Mouse (Mus musculus): ENCODE results near the gene Tango6. TPM values are rescaled to one million over a fixed set of nuclear protein-coding genes. Genes with fewer than 3 reads are reported as not detected.
A peak's percentile ranks its signal among the peaks of the same experiment; 100 is the strongest.

The Tango6 gene
- polyA plus RNA-seq, 1 experiment from 2014 or later = 8.9 TPM

DNA sequence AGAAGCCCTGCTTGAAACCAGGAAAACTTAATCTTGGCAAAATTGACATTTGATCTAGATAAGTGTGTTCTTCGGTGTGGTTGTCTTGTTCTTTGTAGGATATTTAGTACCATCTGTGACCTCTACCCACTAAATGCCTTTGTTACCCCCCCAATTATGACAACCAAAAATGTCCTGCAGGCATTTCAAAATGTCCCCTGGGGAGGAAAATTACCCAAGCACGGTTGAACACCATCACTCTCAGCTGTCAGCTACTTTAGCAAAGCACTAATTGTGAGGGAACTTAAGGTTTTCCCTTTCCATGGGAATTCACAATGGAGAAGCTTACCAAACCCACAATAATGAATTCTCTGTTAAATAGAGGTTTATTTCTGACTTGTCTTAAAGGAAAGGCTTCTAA, 41.1 kb downstream of the Tango6 start:
- Histone ChIP-seq H3K27me3 (replicated peaks) (no peaks in the 10 kb centered on the region), H3K36me3 (peaks cover 34% of the 10 kb centered on the region), H3K9me3 (replicated peaks) (no peaks in the 10 kb centered on the region), H3K27ac (ENCODE audit: poor library complexity, severe bottlenecking) (no peak overlapping the region), H3K4me3 (no peak overlapping the region), H3K4me1 (replicated peaks) (peaks cover 8% of the 10 kb centered on the region), H3K9ac (no peak overlapping the region), H3K4me2 (no peak overlapping the region)
- ATAC-seq (ENCODE audit: insufficient number of reproducible peaks, low FRiP score) = no peak
- 64% methylated on average over 2 of the region's 2 CpGs for WGBS

DNA sequence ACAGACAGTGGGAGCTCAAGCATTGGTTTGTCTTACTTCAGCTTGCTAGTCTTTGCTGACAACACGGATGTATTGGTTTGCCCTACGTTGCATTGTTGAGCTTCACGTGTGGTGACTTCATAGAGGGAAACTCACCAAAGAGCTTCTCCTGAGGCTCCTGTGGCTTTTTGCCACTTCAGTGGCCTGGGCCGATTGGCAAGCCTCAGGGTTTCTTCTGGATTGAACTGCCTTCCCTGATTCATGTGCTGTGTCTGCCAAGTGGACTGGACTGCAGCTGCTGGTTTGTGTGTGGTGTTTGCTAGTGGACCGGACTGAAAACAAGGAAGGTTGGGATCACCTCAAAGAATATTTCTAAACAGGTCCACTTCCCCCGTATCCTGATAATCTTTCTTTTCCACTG, 43.7 kb downstream of the Tango6 start:
- Histone ChIP-seq H3K4me3 (no peak overlapping the region), H3K4me1 (replicated peaks) (peaks cover 8% of the 10 kb centered on the region), H3K27me3 (replicated peaks) (no peaks in the 10 kb centered on the region), H3K4me2 (no peak overlapping the region), H3K27ac (ENCODE audit: poor library complexity, severe bottlenecking) (no peak overlapping the region), H3K9me3 (replicated peaks) (no peaks in the 10 kb centered on the region), H3K9ac (no peak overlapping the region), H3K36me3 (peaks cover 22% of the 10 kb centered on the region)
- WGBS = 88% methylated on average over 6 of the region's 6 CpGs
- ATAC-seq (ENCODE audit: insufficient number of reproducible peaks, low FRiP score) = no peak

DNA sequence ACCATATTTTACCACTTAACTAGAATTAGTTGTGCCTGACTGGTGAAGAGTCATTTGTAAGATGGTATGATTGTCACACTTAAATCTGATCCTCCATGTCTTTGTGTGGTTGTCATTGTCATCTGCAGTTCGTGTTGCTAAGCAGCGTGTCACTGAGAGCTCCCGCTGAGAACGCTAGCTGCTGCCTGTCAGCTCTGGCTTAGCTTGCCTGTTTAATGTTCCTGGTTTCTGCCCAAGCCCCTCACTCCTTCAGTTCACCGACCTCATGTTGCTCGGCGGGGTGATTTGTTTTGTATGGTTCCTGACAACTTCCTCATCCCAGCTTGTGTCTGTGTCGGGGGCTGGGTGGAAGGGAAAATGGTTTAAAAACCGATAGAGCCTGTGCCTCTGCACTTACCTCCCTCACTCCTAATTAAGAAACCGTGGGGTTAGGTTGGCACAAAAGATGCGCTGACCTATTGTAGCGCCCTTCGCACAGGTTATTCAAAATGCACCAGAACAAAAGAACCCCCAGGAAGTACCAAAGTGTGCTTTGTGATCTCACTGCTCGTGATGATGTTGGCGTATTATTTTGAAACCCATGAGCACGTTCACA, 44.5 kb downstream of the Tango6 start:
- Histone ChIP-seq H3K4me1 (replicated peaks) (peaks cover 8% of the 10 kb centered on the region), H3K27me3 (replicated peaks) (no peaks in the 10 kb centered on the region), H3K9me3 (replicated peaks) (no peaks in the 10 kb centered on the region), H3K4me2 (peak overlapping the region; percentile 16; the same call in 1 of the 2 replicates), H3K27ac (ENCODE audit: poor library complexity, severe bottlenecking) (no peak overlapping the region; the same call in 1 of the 2 replicates), H3K36me3 (peaks cover 18% of the 10 kb centered on the region), H3K4me3 (no peak overlapping the region), H3K9ac (peak overlapping the region; percentile 45; the same call in 1 of the 2 replicates)
- 44% methylated on average over 16 of the region's 16 CpGs for WGBS
- no peak for ATAC-seq (ENCODE audit: insufficient number of reproducible peaks, low FRiP score)

DNA sequence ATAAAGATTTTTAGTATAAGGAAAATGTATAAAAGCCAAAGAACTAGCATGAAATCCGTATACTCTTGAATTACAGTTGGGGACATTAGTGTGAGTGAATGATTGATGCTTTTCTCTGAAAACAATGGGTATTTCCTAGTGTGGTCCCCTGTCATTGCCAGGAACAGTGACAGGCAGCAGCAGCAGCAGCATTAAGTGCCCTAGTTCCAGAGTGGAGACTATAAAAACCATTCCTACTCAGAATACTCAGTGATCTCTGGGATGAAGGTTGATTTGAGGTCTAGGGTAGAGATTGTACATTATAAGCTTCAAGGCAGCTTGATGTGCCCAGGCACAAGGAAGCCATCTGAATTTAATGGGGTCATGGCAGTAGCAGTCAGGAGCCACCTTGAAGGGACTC, 45.0 kb downstream of the Tango6 start:
- Histone ChIP-seq H3K4me1 (replicated peaks) (peaks cover 9% of the 10 kb centered on the region), H3K36me3 (peaks cover 18% of the 10 kb centered on the region), H3K27ac (ENCODE audit: poor library complexity, severe bottlenecking) (no peak overlapping the region), H3K9me3 (replicated peaks) (no peaks in the 10 kb centered on the region), H3K9ac (no peak overlapping the region), H3K27me3 (replicated peaks) (no peaks in the 10 kb centered on the region), H3K4me2 (no peak overlapping the region), H3K4me3 (no peak overlapping the region)
- no peak for ATAC-seq (ENCODE audit: insufficient number of reproducible peaks, low FRiP score)
- WGBS = 55% methylated on average over 1 of the region's 1 CpGs

DNA sequence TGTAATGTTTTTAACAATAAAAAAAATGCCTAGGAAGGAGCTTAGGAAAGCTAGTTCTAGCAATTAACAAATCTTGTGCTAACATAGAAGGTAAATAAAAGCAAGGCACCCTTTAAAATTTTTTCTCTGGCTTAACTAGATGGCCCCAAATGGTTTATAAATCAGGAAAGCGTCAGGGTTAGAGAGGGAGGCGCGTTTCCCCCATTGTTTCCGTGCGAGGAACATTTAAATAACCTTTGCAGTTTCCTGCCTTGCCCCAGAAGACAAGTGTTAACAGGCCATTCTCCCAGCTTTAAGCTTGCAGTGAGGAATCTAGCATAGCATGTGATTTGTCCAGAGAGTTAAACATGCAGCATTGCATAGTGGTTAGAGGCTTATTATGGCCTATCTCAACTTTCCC, 50.1 kb downstream of the Tango6 start:
- Histone ChIP-seq H3K4me3 (no peak overlapping the region), H3K4me1 (replicated peaks) (peaks cover 20% of the 10 kb centered on the region), H3K27me3 (replicated peaks) (no peaks in the 10 kb centered on the region), H3K9ac (no peak overlapping the region), H3K36me3 (peaks cover 12% of the 10 kb centered on the region), H3K9me3 (replicated peaks) (no peaks in the 10 kb centered on the region), H3K4me2 (no peak overlapping the region), H3K27ac (ENCODE audit: poor library complexity, severe bottlenecking) (peak overlapping the region; percentile 90)
- ATAC-seq (ENCODE audit: insufficient number of reproducible peaks, low FRiP score) = no peak
- 52% methylated on average over 5 of the region's 5 CpGs for WGBS

DNA sequence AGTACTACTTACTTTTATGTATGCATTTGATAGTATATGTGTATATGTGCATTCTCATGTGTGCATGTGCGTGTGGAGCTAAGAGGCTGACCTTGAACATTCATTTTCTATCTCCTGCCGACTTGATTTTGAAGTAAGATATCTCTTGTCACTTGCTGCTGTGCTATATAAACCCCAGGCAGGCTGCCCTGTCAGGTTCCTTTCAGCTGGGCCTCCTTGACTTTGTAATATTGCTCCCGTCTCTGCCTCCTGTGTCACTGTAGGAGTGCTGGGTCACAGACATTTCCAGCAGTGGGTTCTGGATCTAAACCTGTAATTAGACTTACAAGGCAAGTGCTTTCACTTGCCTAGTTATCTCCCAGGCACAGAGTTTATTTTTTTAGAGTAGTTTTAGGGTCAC, 50.8 kb downstream of the Tango6 start:
- no peak overlapping the region for H3K4me3 ChIP-seq
- peaks cover 20% of the 10 kb centered on the region for H3K4me1 ChIP-seq (replicated peaks)
- ATAC-seq (ENCODE audit: insufficient number of reproducible peaks, low FRiP score) = no peak
- H3K36me3 ChIP-seq = peaks cover 15% of the 10 kb centered on the region
- H3K9ac ChIP-seq = no peak overlapping the region
- H3K4me2 ChIP-seq = 0 out of 2 replicates have a peak overlapping the region, but pooled peaks have one; percentile 15
- WGBS = 39% methylated on average over 3 of the region's 3 CpGs
- no peaks in the 10 kb centered on the region for H3K9me3 ChIP-seq (replicated peaks)
- H3K27me3 ChIP-seq (replicated peaks) = no peaks in the 10 kb centered on the region
- peak overlapping the region; percentile 90 for H3K27ac ChIP-seq (ENCODE audit: poor library complexity, severe bottlenecking)

DNA sequence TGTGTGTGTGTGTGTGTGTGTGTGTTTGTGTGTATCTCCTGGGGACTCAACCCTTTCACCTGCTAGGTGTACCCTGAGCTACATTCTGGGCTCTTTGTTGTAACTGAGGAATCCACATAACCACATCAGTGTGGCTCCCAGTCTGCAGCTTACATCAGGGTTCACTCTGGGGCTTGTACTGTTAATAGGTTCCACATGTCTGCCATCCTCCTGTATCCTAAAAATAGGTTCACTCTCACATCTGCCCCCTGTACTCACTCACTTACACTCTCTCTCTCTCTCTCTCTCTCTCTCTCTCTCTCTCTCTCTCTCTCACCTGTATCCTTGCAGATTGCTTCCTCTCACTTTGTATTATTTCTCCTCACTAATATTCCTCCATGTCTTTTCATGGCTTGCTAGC, 51.4 kb downstream of the Tango6 start:
- no peak for ATAC-seq (ENCODE audit: insufficient number of reproducible peaks, low FRiP score)
- H3K4me2 ChIP-seq = peak overlapping the region; percentile 15; the same call in 1 of the 2 replicates
- H3K27ac ChIP-seq (ENCODE audit: poor library complexity, severe bottlenecking) = peak overlapping the region; percentile 90
- H3K4me1 ChIP-seq (replicated peaks) = peaks cover 20% of the 10 kb centered on the region
- H3K9ac ChIP-seq = no peak overlapping the region
- H3K36me3 ChIP-seq = peaks cover 20% of the 10 kb centered on the region
- 0 out of 2 replicates have a peak, but pooled peaks cover 2% of the 10 kb centered on the region for H3K9me3 ChIP-seq (replicated peaks)
- no peak overlapping the region for H3K4me3 ChIP-seq
- no peaks in the 10 kb centered on the region for H3K27me3 ChIP-seq (replicated peaks)

DNA sequence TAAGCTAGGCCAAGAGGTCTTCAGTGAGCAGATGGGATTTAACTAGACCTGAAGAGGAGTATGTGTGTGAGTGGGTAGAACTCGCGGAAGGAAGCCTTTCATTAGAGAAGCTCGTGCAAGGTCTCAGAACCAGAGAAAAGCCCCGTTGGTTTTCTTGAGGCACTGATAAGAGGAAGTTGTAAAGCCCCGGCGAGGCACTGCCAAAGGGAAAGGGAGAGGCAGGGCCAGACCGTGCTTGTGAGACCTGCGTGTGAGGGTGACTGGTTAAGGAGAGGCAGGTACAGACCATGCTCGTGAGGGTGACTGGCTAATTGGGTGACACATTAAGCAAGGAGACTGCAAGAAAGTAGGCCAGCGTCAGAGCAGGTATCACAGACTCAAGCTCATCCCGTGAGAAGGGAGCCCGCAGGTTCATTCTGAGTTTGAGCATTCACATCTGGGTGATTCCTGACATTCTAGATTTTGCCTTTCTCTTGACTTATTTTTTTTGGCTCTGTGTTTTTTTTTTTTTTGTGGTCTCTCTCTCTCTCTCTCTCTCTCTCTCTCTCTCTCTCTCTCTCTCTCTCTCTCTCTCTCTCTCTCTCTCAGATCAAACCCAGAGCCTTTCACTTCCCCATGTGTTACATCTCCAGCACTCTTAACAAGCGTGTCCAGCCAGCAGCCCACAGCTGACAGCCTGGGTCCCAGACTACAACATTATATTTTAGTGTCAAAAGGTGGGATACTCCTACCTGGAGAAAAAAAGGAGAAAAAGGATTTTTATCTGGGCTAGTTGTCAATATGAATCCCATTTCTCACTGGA, 54.2 kb downstream of the Tango6 start:
- WGBS = 64% methylated on average over 13 of the region's 13 CpGs
- H3K27ac ChIP-seq (ENCODE audit: poor library complexity, severe bottlenecking) = no peak overlapping the region
- H3K9me3 ChIP-seq (replicated peaks) = 0 out of 2 replicates have a peak, but pooled peaks cover 2% of the 10 kb centered on the region
- no peak overlapping the region for H3K4me3 ChIP-seq
- ATAC-seq (ENCODE audit: insufficient number of reproducible peaks, low FRiP score) = no peak
- no peak overlapping the region for H3K4me2 ChIP-seq
- H3K9ac ChIP-seq = no peak overlapping the region
- H3K27me3 ChIP-seq (replicated peaks) = no peaks in the 10 kb centered on the region
- H3K36me3 ChIP-seq = peaks cover 33% of the 10 kb centered on the region
- peaks cover 20% of the 10 kb centered on the region for H3K4me1 ChIP-seq (replicated peaks)

DNA sequence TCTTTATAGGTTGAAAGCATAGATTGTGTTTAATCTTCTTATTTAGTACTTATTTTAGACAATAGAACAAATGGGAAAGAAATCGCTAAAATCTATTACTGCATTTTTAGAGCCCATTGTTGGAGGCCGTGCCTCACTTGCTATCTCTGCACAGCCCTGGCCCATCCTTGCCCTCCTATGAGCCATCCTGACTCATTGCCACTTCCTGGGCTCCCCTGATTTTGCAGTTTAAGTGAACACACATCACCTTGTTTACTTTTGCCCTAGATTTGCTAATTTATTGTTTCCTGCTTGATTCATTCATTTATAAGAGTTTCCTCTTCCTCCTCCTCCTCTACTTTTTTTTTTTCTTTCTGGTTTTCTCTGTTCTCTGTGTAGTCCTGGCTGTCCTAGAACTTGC, 55.0 kb downstream of the Tango6 start:
- no peak overlapping the region for H3K27ac ChIP-seq (ENCODE audit: poor library complexity, severe bottlenecking)
- H3K27me3 ChIP-seq (replicated peaks) = no peaks in the 10 kb centered on the region
- no peak overlapping the region for H3K9ac ChIP-seq
- H3K36me3 ChIP-seq = peaks cover 38% of the 10 kb centered on the region
- 89% methylated on average over 2 of the region's 2 CpGs for WGBS
- ATAC-seq (ENCODE audit: insufficient number of reproducible peaks, low FRiP score) = no peak
- no peak overlapping the region for H3K4me3 ChIP-seq
- peaks cover 17% of the 10 kb centered on the region for H3K4me1 ChIP-seq (replicated peaks)
- H3K4me2 ChIP-seq = no peak overlapping the region
- H3K9me3 ChIP-seq (replicated peaks) = 0 out of 2 replicates have a peak, but pooled peaks cover 2% of the 10 kb centered on the region

DNA sequence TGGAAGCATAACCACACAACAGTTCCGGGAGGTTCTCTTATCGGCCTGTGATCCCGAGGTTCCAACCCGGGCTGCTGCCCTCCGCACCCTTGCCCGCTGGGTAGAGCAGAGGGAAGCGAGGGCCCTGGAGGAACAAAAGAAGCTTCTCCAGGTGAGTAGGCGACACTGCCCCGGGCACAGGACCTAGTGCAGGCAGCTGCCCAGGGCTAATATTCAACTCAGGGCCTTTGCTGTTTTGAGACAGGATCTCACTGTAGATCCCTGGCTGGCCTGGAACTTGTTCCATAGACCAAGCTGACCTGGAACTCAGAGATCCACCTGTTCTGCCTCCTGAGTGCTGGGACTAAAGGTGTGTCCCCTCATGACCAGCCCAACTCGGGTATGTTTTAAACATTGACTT, 59.5 kb downstream of the Tango6 start:
- Histone ChIP-seq H3K4me2 (no peak overlapping the region), H3K36me3 (peaks cover 43% of the 10 kb centered on the region), H3K27ac (ENCODE audit: poor library complexity, severe bottlenecking) (no peak overlapping the region), H3K27me3 (replicated peaks) (no peaks in the 10 kb centered on the region), H3K9me3 (replicated peaks) (0 out of 2 replicates have a peak, but pooled peaks cover 2% of the 10 kb centered on the region), H3K4me1 (replicated peaks) (no peaks in the 10 kb centered on the region), H3K9ac (no peak overlapping the region), H3K4me3 (no peak overlapping the region)
- 92% methylated on average over 10 of the region's 10 CpGs for WGBS
- no peak for ATAC-seq (ENCODE audit: insufficient number of reproducible peaks, low FRiP score)

DNA sequence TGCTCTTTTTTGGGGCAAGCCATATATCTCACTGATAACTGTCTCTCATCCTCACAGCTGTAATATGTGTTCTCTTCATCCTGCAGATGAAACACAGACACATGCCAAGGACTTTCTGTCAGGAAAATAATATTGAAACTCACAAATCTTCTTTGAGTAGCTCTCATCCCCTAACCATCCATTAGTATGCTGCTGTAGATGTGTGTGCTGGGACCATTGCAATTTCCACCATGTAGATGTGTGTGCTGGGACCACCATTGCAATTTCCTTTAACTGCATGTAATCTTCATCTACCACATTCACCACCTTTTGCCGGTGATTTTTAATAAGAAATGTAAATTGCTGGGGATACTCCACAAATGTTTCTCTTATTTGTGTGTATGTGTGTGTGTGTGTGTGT, 60.5 kb downstream of the Tango6 start:
- no peak for ATAC-seq (ENCODE audit: insufficient number of reproducible peaks, low FRiP score)
- no peak overlapping the region for H3K27ac ChIP-seq (ENCODE audit: poor library complexity, severe bottlenecking)
- peaks cover 47% of the 10 kb centered on the region for H3K36me3 ChIP-seq
- 93% methylated on average over 1 of the region's 1 CpGs for WGBS
- 0 out of 2 replicates have a peak, but pooled peaks cover 2% of the 10 kb centered on the region for H3K9me3 ChIP-seq (replicated peaks)
- no peak overlapping the region for H3K9ac ChIP-seq
- no peaks in the 10 kb centered on the region for H3K27me3 ChIP-seq (replicated peaks)
- H3K4me2 ChIP-seq = no peak overlapping the region
- no peak overlapping the region for H3K4me3 ChIP-seq
- H3K4me1 ChIP-seq (replicated peaks) = no peaks in the 10 kb centered on the region
